Mouse (Mus musculus): Measurements from ENCODE around the gene Ctso.

DNA sequence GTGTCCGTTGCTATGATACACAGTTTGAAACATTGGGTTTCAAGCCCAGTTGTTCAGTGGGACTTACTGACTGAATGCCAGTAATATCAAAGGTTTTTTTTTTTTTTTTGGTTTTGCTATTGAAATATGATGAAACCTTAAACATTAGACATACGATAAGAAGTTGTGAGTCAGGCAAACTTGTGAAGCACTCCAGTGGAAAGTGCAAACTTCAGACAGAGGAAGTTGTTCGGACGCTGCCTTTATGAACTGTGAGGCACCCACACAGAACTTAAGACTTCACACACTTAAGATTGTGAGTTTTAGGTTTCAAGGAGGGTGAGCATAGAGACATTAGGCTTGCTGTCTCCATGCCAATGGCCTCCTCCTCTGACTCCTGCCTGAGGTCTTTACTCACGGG lies 49.2 kb downstream of the Ctso start:
- no peak for TF ChIP-seq CTCF (IDR thresholded peaks at IDR 0.05; ENCODE audit: low read depth)
- no peak for TF ChIP-seq EP300 (optimal IDR thresholded peaks at IDR 0.05)
